Mouse (Mus musculus): Measurements from ENCODE around the gene Arrb1. TPM values are rescaled to one million over a fixed set of nuclear protein-coding genes. Genes with fewer than 3 reads are reported as not detected.

Gene Arrb1
- polyA plus RNA-seq, 1 experiment from 2014 or later, result 14.3 TPM

GRCm38 (mm10) chr7:99523121-99523520 is 12.1 kb upstream of the Arrb1 start:
- ATAC-seq (replicated peaks), result no peak
- Histone ChIP-seq H3K9me3 (no peaks in the 10 kb centered on the region), H3K27ac (replicated peaks) (no peak overlapping the region), H3K4me1 (no peaks in the 10 kb centered on the region), H3K4me3 (no peak overlapping the region), H3K9ac (replicated peaks) (no peak overlapping the region), H3K36me3 (no peaks in the 10 kb centered on the region), H3K27me3 (no peaks in the 10 kb centered on the region), H3K4me2 (replicated peaks) (no peak overlapping the region)
- 84% methylated on average over 8 of the region's 8 CpGs for WGBS

- Histone ChIP-seq H3K9me3 (no peaks in the 10 kb centered on the region), H3K27ac (replicated peaks) (no peak overlapping the region), H3K4me2 (replicated peaks) (no peak overlapping the region), H3K4me3 (no peak overlapping the region), H3K36me3 (no peaks in the 10 kb centered on the region), H3K27me3 (no peaks in the 10 kb centered on the region), H3K9ac (replicated peaks) (no peak overlapping the region), H3K4me1 (no peaks in the 10 kb centered on the region)
- WGBS, result 91% methylated on average over 1 of the region's 1 CpGs
- no peak for ATAC-seq (replicated peaks)
Measured at GRCm38 (mm10) chr7:99523837-99524236, 11.4 kb upstream of the Arrb1 start.

GRCm38 (mm10) chr7:99528547-99528946 is 6.7 kb upstream of the Arrb1 start:
- no peaks in the 10 kb centered on the region for H3K4me1 ChIP-seq
- H3K9ac ChIP-seq (replicated peaks), result no peak overlapping the region
- ATAC-seq (replicated peaks), result no peak
- H3K9me3 ChIP-seq, result no peaks in the 10 kb centered on the region
- no peak overlapping the region for H3K4me2 ChIP-seq (replicated peaks)
- WGBS, result 66% methylated on average over 2 of the region's 2 CpGs
- H3K36me3 ChIP-seq, result no peaks in the 10 kb centered on the region
- no peak overlapping the region for H3K27ac ChIP-seq (replicated peaks)
- H3K27me3 ChIP-seq, result no peaks in the 10 kb centered on the region
- no peak overlapping the region for H3K4me3 ChIP-seq

DNA sequence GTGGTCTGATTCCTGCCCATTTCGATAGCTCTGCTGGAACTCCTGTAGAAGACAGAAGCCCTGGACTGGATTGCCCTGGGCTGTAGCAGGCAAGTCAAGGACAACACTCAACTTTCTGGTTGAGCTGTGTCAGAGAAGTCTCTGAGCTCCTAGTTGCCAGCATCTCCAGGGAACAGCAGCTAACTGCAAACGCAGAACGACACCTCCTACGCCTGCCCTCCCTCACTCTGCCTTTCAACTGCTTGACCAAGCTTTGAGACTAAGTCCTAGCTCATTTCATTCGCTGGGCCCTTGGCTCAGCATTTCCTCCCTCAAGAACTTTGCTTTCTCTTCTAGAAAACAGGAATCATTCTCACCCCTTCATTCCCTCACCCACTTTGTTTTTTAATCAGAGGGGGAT is 5.9 kb upstream of the Arrb1 start:
- 70% methylated on average over 5 of the region's 5 CpGs for WGBS
- Histone ChIP-seq H3K4me3 (no peak overlapping the region), H3K9ac (replicated peaks) (no peak overlapping the region), H3K9me3 (no peaks in the 10 kb centered on the region), H3K4me1 (peaks cover 2% of the 10 kb centered on the region), H3K27ac (replicated peaks) (no peak overlapping the region), H3K36me3 (no peaks in the 10 kb centered on the region), H3K4me2 (replicated peaks) (no peak overlapping the region), H3K27me3 (no peaks in the 10 kb centered on the region)
- ATAC-seq (replicated peaks), result no peak

GRCm38 (mm10) chr7:99531408-99531970 is 3.8 kb upstream of the Arrb1 start:
- no peaks in the 10 kb centered on the region for H3K9me3 ChIP-seq
- no peak overlapping the region for H3K9ac ChIP-seq (replicated peaks)
- 91% methylated on average over 3 of the region's 3 CpGs for WGBS
- H3K36me3 ChIP-seq, result no peaks in the 10 kb centered on the region
- H3K4me3 ChIP-seq, result no peak overlapping the region
- no peak overlapping the region for H3K4me2 ChIP-seq (replicated peaks)
- peaks cover 15% of the 10 kb centered on the region for H3K4me1 ChIP-seq
- no peaks in the 10 kb centered on the region for H3K27me3 ChIP-seq
- no peak for ATAC-seq (replicated peaks)
- no peak overlapping the region for H3K27ac ChIP-seq (replicated peaks)

- WGBS, result 88% methylated on average over 4 of the region's 4 CpGs
- peaks cover 25% of the 10 kb centered on the region for H3K4me1 ChIP-seq
- H3K27me3 ChIP-seq, result no peaks in the 10 kb centered on the region
- no peak for ATAC-seq (replicated peaks)
- H3K27ac ChIP-seq (replicated peaks), result no peak overlapping the region
- no peaks in the 10 kb centered on the region for H3K36me3 ChIP-seq
- H3K9me3 ChIP-seq, result no peaks in the 10 kb centered on the region
- no peak overlapping the region for H3K9ac ChIP-seq (replicated peaks)
- H3K4me2 ChIP-seq (replicated peaks), result no peak overlapping the region
- H3K4me3 ChIP-seq, result no peak overlapping the region
Measured at GRCm38 (mm10) chr7:99532526-99532925, 2.7 kb upstream of the Arrb1 start.

DNA sequence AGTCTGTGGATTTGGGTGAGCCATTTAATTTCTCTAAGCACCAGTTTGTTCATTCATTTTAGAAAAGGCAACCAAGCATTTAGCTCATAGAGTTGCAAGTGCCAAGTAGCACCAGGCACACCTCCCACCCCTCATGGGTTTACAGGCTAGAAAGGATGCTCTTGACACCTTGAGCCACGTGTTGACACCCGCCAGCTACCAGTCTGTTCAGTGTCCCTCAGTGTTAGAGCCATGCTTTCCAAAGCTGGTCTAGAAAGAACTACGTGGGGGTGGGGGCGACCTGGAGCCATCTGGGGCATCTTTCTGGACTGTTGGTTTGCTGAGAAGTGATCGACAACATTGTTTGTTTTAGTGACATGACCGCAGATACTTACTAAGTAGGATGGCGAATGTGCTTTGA is 1.7 kb upstream of the Arrb1 start:
- Histone ChIP-seq H3K4me2 (replicated peaks) (no peak overlapping the region), H3K9ac (replicated peaks) (no peak overlapping the region), H3K4me1 (peaks cover 36% of the 10 kb centered on the region), H3K27ac (replicated peaks) (no peak overlapping the region), H3K27me3 (no peaks in the 10 kb centered on the region), H3K9me3 (no peaks in the 10 kb centered on the region), H3K4me3 (no peak overlapping the region), H3K36me3 (no peaks in the 10 kb centered on the region)
- ATAC-seq (replicated peaks), result no peak
- WGBS, result 83% methylated on average over 7 of the region's 7 CpGs

- Histone ChIP-seq H3K9ac (replicated peaks) (peak overlapping the region; percentile 74), H3K9me3 (no peaks in the 10 kb centered on the region), H3K27me3 (no peaks in the 10 kb centered on the region), H3K27ac (replicated peaks) (peak overlapping the region; percentile 94), H3K36me3 (no peaks in the 10 kb centered on the region), H3K4me3 (peak overlapping the region; percentile 90), H3K4me1 (peaks cover 45% of the 10 kb centered on the region), H3K4me2 (replicated peaks) (peak overlapping the region; percentile 94)
- 40% methylated on average over 5 of the region's 5 CpGs for WGBS
- no peak for ATAC-seq (replicated peaks)
Measured at GRCm38 (mm10) chr7:99534501-99534900, 765 bp upstream of the Arrb1 start.

DNA sequence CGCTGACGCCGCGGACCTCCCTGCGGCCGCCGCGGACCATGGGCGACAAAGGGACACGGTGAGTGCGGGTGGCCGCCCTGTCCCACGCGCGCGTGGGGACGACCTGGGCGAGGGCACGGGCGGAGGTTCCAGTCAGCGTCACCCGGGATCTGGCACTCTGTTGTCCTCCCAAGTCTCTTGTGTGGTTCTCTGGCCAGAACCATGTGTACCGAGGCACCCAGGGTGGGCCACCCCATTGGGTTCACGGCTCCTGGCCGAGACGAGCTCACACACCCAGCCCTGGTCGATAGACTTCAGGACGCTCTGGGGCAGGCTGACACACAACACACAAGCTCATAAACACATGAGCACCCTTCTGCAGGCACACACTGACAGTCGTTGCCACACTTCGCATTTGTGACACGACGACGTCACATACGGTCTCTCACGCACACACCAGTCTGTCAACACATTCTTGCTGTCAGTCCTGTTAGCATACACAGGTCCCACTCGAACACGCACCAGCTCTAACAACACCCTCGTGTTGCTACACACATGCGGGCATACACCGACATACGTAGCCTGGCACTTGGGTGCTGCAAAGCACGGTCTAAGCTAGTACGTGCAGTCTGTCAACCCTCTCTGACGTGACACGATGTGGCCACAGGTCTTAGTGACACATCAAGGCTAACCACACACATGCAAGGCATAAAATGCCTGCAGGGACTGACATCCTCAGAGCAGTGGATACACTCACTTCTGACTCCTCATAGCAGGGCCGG is 655 bp downstream of the Arrb1 start:
- peak; percentile 57 for ATAC-seq (replicated peaks)
- WGBS, result 7% methylated on average over 46 of the region's 46 CpGs
- peak overlapping the region; percentile 90 for H3K4me3 ChIP-seq
- H3K9ac ChIP-seq (replicated peaks), result peak overlapping the region; percentile 74
- H3K9me3 ChIP-seq, result no peaks in the 10 kb centered on the region
- peak overlapping the region; percentile 94 for H3K27ac ChIP-seq (replicated peaks)
- H3K36me3 ChIP-seq, result no peaks in the 10 kb centered on the region
- no peaks in the 10 kb centered on the region for H3K27me3 ChIP-seq
- H3K4me1 ChIP-seq, result peaks cover 58% of the 10 kb centered on the region
- peak overlapping the region; percentile 94 for H3K4me2 ChIP-seq (replicated peaks)

DNA sequence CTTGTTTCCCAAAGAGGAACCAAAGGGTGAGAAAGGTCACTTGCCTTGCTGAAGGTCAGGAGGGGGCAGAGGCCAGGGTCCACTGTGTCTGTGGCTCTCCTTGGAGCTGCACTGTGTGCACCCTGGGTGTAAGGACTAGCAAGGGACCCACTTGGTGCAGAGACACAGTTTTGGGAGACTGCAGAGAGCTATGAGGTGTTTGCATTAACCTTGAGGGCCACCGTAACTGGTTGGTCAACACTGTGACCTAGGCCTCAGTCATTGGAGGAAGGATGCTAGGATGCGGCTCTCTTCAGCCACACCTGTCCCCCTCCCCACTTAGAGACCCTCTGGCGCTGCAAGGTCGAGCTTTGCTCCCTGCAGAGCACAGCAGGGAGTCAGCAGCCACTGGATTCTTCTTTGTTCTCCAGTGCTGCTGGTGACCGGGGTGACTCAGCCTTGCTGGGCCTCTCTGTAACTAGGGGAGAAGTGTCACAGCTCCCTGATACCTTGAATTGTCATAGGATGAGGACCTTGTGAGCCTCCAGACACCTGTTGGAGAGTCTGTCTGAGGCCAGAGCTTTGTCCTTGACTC is 2.0 kb downstream of the Arrb1 start:
- ATAC-seq (replicated peaks), result no peak
- peak overlapping the region; percentile 94 for H3K4me2 ChIP-seq (replicated peaks)
- H3K4me1 ChIP-seq, result peaks cover 60% of the 10 kb centered on the region
- no peak overlapping the region for H3K27ac ChIP-seq (replicated peaks)
- no peaks in the 10 kb centered on the region for H3K27me3 ChIP-seq
- no peaks in the 10 kb centered on the region for H3K36me3 ChIP-seq
- H3K4me3 ChIP-seq, result peak overlapping the region; percentile 90
- H3K9ac ChIP-seq (replicated peaks), result peak overlapping the region; percentile 74; the same call in 1 of the 2 replicates
- H3K9me3 ChIP-seq, result no peaks in the 10 kb centered on the region
- WGBS, result 38% methylated on average over 5 of the region's 5 CpGs

DNA sequence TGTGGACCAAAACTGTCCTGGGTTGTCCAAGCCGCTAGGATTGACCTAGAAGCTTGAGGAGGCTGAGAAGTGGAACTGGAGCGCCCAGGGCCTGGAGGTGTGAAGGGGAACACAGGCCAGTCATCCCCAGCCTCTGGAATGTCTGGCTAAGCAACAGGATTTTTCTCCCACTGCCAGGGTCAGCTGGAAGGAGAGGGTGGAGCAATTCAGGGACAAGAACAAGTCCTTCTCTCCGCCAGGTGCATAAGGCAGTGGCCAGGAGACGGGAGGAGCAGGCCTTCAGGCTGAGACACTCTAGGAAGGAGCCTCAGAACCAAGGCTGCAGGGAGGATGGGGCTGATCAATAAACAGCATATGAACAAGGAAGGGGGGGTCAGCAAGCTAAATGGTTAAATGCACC is 3.2 kb downstream of the Arrb1 start:
- H3K36me3 ChIP-seq, result no peaks in the 10 kb centered on the region
- H3K27me3 ChIP-seq, result no peaks in the 10 kb centered on the region
- WGBS, result 67% methylated on average over 4 of the region's 4 CpGs
- H3K4me3 ChIP-seq, result no peak overlapping the region
- no peak for ATAC-seq (replicated peaks)
- H3K9ac ChIP-seq (replicated peaks), result no peak overlapping the region; the same call in 1 of the 2 replicates
- H3K9me3 ChIP-seq, result no peaks in the 10 kb centered on the region
- no peak overlapping the region for H3K27ac ChIP-seq (replicated peaks)
- H3K4me2 ChIP-seq (replicated peaks), result peak overlapping the region; percentile 94
- H3K4me1 ChIP-seq, result peaks cover 60% of the 10 kb centered on the region

DNA sequence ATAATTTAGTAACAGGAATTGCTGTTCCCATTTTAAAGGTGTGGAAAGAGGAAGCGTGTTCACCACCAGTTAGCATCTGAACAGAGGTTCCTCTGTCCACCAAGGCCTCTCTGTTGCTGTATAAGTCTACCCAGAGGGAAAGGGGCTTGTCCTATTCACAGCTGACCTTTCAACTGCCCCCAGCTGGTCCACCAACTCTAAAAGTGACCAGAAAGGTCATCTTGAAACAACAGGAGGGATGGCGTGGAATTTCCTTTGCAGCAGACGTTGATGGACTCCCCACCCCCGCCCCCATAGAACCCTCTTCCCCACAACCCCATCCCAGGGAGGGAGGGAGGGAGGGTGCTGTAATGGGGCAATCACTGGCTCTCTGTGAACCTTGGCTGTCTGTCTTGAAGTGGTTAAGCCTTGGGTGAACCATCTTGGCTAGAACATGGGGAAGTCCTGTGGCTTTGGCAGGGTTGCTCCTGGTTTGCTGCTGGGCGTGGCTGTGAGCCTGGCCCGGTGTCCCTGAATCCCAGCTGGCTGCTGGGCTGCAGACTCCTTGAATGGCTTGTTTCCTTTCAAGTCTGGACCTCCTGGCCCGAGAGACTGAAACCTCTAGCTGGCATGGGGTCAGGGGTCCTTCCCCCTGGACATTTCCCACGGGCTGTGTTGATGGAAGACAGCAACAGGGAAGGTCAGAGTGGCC is 4.1 kb downstream of the Arrb1 start:
- H3K36me3 ChIP-seq, result no peaks in the 10 kb centered on the region
- no peak overlapping the region for H3K9ac ChIP-seq (replicated peaks)
- peaks cover 62% of the 10 kb centered on the region for H3K4me1 ChIP-seq
- no peak overlapping the region for H3K4me3 ChIP-seq
- ATAC-seq (replicated peaks), result no peak
- WGBS, result 36% methylated on average over 8 of the region's 8 CpGs
- no peak overlapping the region for H3K27ac ChIP-seq (replicated peaks)
- H3K9me3 ChIP-seq, result no peaks in the 10 kb centered on the region
- H3K4me2 ChIP-seq (replicated peaks), result peak overlapping the region; percentile 9; the same call in 1 of the 2 replicates
- no peaks in the 10 kb centered on the region for H3K27me3 ChIP-seq
